Mouse (Mus musculus) left cerebral cortex, postnatal 14 days (tissue): ENCODE measurements around the gene Plcb1. TPM values are rescaled to one million over a fixed set of nuclear protein-coding genes. Genes with fewer than 3 reads are reported as not detected.

Source experiments
- DNase-seq, 2 experiments: peaks; one replicate each; pipeline ENCODE4 v3.0.0; 2021 to 2022; ENCODE audit warnings: low spot score in 2 of 2, mixed read lengths in 1 of 2
- intact Hi-C: fragments of 180-260 bp; cut with DNase I; formaldehyde crosslinking; loops from one replicate; pipeline ENCODE4 v1.15.1; 2025
- total RNA-seq, 2 experiments: library from RNA; stranded (reverse); gene quantifications; 2 replicates each; pipeline ENCODE4 v1.2.3; 2021

Plcb1 gene
- total RNA-seq, 2 experiments from 2014 or later, result 170 to 190 TPM

GRCm38 (mm10) chr2:135518956-135519355 is 733.1 kb downstream of the Plcb1 start:
- peak in 1 of 2 experiments; percentile 22 for DNase-seq

More at GRCm38 (mm10) chr2:135518956-135519355, 733.1 kb downstream of the Plcb1 start:
- intact Hi-C loops, result no loop called here

Other genes starting within 250 kb of the Plcb1 start
- not detected for gene Hao1, start 231.7 kb upstream of the Plcb1 start, total RNA-seq
- gene Tmx4, start 141.9 kb upstream of the Plcb1 start, total RNA-seq, result 100 to 1,000 TPM; 137 to 150 TPM